Mouse (Mus musculus): Measurements from ENCODE around the gene Hemk1. TPM values are rescaled to one million over a fixed set of nuclear protein-coding genes. Genes with fewer than 3 reads are reported as not detected.

The Hemk1 gene
- polyA plus RNA-seq, 1 experiment from 2014 or later = 9.7 TPM

- Histone ChIP-seq H3K9me3 (ENCODE audit: control insufficient read depth, low read length) (no peaks in the 10 kb centered on the region), H3K27me3 (ENCODE audit: control insufficient read depth, insufficient read depth, low read length) (0 out of 2 replicates have a peak, but pooled peaks cover 2% of the 10 kb centered on the region), H3K4me2 (replicated peaks; ENCODE audit: low read depth, low read length) (no peak overlapping the region), H3K9ac (ENCODE audit: low read depth, low read length) (no peak overlapping the region), H3K36me3 (ENCODE audit: control insufficient read depth, insufficient read depth, low read length) (no peaks in the 10 kb centered on the region), H3K4me3 (ENCODE audit: low read depth, low read length) (no peak overlapping the region), H3K27ac (ENCODE audit: low read depth, low read length) (no peak overlapping the region), H3K4me1 (replicated peaks; ENCODE audit: control insufficient read depth, insufficient read depth, low read length) (no peaks in the 10 kb centered on the region)
- DNase-seq (ENCODE audit: low spot score) (no peak), ATAC-seq (ENCODE audit: low FRiP score) (no peak)
- WGBS = 80% methylated on average over 1 of the region's 1 CpGs
Measured at GRCm38 (mm10) chr9:107354826-107355225, 16.7 kb upstream of the Hemk1 start.

- Histone ChIP-seq H3K4me2 (replicated peaks; ENCODE audit: low read depth, low read length) (no peak overlapping the region), H3K36me3 (ENCODE audit: control insufficient read depth, insufficient read depth, low read length) (no peaks in the 10 kb centered on the region), H3K9me3 (ENCODE audit: control insufficient read depth, low read length) (no peaks in the 10 kb centered on the region), H3K27ac (ENCODE audit: low read depth, low read length) (no peak overlapping the region), H3K4me1 (replicated peaks; ENCODE audit: control insufficient read depth, insufficient read depth, low read length) (no peaks in the 10 kb centered on the region), H3K4me3 (ENCODE audit: low read depth, low read length) (no peak overlapping the region), H3K27me3 (ENCODE audit: control insufficient read depth, insufficient read depth, low read length) (no peaks in the 10 kb centered on the region), H3K9ac (ENCODE audit: low read depth, low read length) (no peak overlapping the region)
- no peak for DNase-seq (ENCODE audit: low spot score)
- 68% methylated on average over 7 of the region's 7 CpGs for WGBS
- ATAC-seq (ENCODE audit: low FRiP score) = no peak
Measured at GRCm38 (mm10) chr9:107349321-107349720, 11.2 kb upstream of the Hemk1 start.

- Histone ChIP-seq H3K36me3 (ENCODE audit: control insufficient read depth, insufficient read depth, low read length) (no peaks in the 10 kb centered on the region), H3K9me3 (ENCODE audit: control insufficient read depth, low read length) (no peaks in the 10 kb centered on the region), H3K4me2 (replicated peaks; ENCODE audit: low read depth, low read length) (no peak overlapping the region), H3K27ac (ENCODE audit: low read depth, low read length) (no peak overlapping the region), H3K4me1 (replicated peaks; ENCODE audit: control insufficient read depth, insufficient read depth, low read length) (no peaks in the 10 kb centered on the region), H3K27me3 (ENCODE audit: control insufficient read depth, insufficient read depth, low read length) (no peaks in the 10 kb centered on the region), H3K9ac (ENCODE audit: low read depth, low read length) (no peak overlapping the region), H3K4me3 (ENCODE audit: low read depth, low read length) (no peak overlapping the region)
- 77% methylated on average over 9 of the region's 9 CpGs for WGBS
- ATAC-seq (ENCODE audit: low FRiP score) (no peak), DNase-seq (ENCODE audit: low spot score) (no peak)
Measured at GRCm38 (mm10) chr9:107347586-107348183, 9.5 kb upstream of the Hemk1 start.

GRCm38 (mm10) chr9:107346081-107346480 is 7.9 kb upstream of the Hemk1 start:
- no peaks in the 10 kb centered on the region for H3K9me3 ChIP-seq (ENCODE audit: control insufficient read depth, low read length)
- ATAC-seq (ENCODE audit: low FRiP score) = no peak
- 0 out of 2 replicates have a peak, but pooled peaks cover 5% of the 10 kb centered on the region for H3K27me3 ChIP-seq (ENCODE audit: control insufficient read depth, insufficient read depth, low read length)
- no peak for DNase-seq (ENCODE audit: low spot score)
- 90% methylated on average over 8 of the region's 8 CpGs for WGBS
- H3K27ac ChIP-seq (ENCODE audit: low read depth, low read length) = no peak overlapping the region
- H3K4me2 ChIP-seq (replicated peaks; ENCODE audit: low read depth, low read length) = no peak overlapping the region
- no peak overlapping the region for H3K9ac ChIP-seq (ENCODE audit: low read depth, low read length)
- no peaks in the 10 kb centered on the region for H3K4me1 ChIP-seq (replicated peaks; ENCODE audit: control insufficient read depth, insufficient read depth, low read length)
- no peaks in the 10 kb centered on the region for H3K36me3 ChIP-seq (ENCODE audit: control insufficient read depth, insufficient read depth, low read length)
- no peak overlapping the region for H3K4me3 ChIP-seq (ENCODE audit: low read depth, low read length)

- no peak for ATAC-seq (ENCODE audit: low FRiP score)
- H3K27ac ChIP-seq (ENCODE audit: low read depth, low read length) = no peak overlapping the region
- no peak for DNase-seq (ENCODE audit: low spot score)
- no peaks in the 10 kb centered on the region for H3K36me3 ChIP-seq (ENCODE audit: control insufficient read depth, insufficient read depth, low read length)
- no peak overlapping the region for H3K4me3 ChIP-seq (ENCODE audit: low read depth, low read length)
- no peaks in the 10 kb centered on the region for H3K9me3 ChIP-seq (ENCODE audit: control insufficient read depth, low read length)
- H3K27me3 ChIP-seq (ENCODE audit: control insufficient read depth, insufficient read depth, low read length) = 0 out of 2 replicates have a peak, but pooled peaks cover 5% of the 10 kb centered on the region
- H3K4me2 ChIP-seq (replicated peaks; ENCODE audit: low read depth, low read length) = no peak overlapping the region
- 75% methylated on average over 6 of the region's 6 CpGs for WGBS
- H3K9ac ChIP-seq (ENCODE audit: low read depth, low read length) = no peak overlapping the region
- H3K4me1 ChIP-seq (replicated peaks; ENCODE audit: control insufficient read depth, insufficient read depth, low read length) = no peaks in the 10 kb centered on the region
Measured at GRCm38 (mm10) chr9:107344027-107344426, 5.9 kb upstream of the Hemk1 start.

- Histone ChIP-seq H3K9me3 (ENCODE audit: control insufficient read depth, low read length) (no peaks in the 10 kb centered on the region), H3K4me2 (replicated peaks; ENCODE audit: low read depth, low read length) (no peak overlapping the region), H3K4me3 (ENCODE audit: low read depth, low read length) (no peak overlapping the region), H3K27ac (ENCODE audit: low read depth, low read length) (no peak overlapping the region), H3K9ac (ENCODE audit: low read depth, low read length) (no peak overlapping the region), H3K36me3 (ENCODE audit: control insufficient read depth, insufficient read depth, low read length) (no peaks in the 10 kb centered on the region), H3K4me1 (replicated peaks; ENCODE audit: control insufficient read depth, insufficient read depth, low read length) (no peaks in the 10 kb centered on the region), H3K27me3 (ENCODE audit: control insufficient read depth, insufficient read depth, low read length) (0 out of 2 replicates have a peak, but pooled peaks cover 5% of the 10 kb centered on the region)
- ATAC-seq (ENCODE audit: low FRiP score) = no peak
- DNase-seq (ENCODE audit: low spot score) = no peak
- WGBS = 81% methylated on average over 8 of the region's 8 CpGs
Measured at GRCm38 (mm10) chr9:107343146-107343943, 5.2 kb upstream of the Hemk1 start.

- H3K4me1 ChIP-seq (replicated peaks; ENCODE audit: control insufficient read depth, insufficient read depth, low read length) = no peaks in the 10 kb centered on the region
- H3K27me3 ChIP-seq (ENCODE audit: control insufficient read depth, insufficient read depth, low read length) = 0 out of 2 replicates have a peak, but pooled peaks cover 5% of the 10 kb centered on the region
- WGBS = 91% methylated on average over 11 of the region's 11 CpGs
- ATAC-seq (ENCODE audit: low FRiP score) = no peak
- DNase-seq (ENCODE audit: low spot score) = no peak
- no peak overlapping the region for H3K27ac ChIP-seq (ENCODE audit: low read depth, low read length)
- H3K9ac ChIP-seq (ENCODE audit: low read depth, low read length) = no peak overlapping the region
- no peaks in the 10 kb centered on the region for H3K9me3 ChIP-seq (ENCODE audit: control insufficient read depth, low read length)
- H3K36me3 ChIP-seq (ENCODE audit: control insufficient read depth, insufficient read depth, low read length) = no peaks in the 10 kb centered on the region
- H3K4me3 ChIP-seq (ENCODE audit: low read depth, low read length) = no peak overlapping the region
- H3K4me2 ChIP-seq (replicated peaks; ENCODE audit: low read depth, low read length) = no peak overlapping the region
Measured at GRCm38 (mm10) chr9:107342201-107342709, 4.1 kb upstream of the Hemk1 start.

- Histone ChIP-seq H3K9me3 (ENCODE audit: control insufficient read depth, low read length) (no peaks in the 10 kb centered on the region), H3K36me3 (ENCODE audit: control insufficient read depth, insufficient read depth, low read length) (no peaks in the 10 kb centered on the region), H3K4me1 (replicated peaks; ENCODE audit: control insufficient read depth, insufficient read depth, low read length) (no peaks in the 10 kb centered on the region), H3K4me2 (replicated peaks; ENCODE audit: low read depth, low read length) (peak overlapping the region; percentile 61), H3K9ac (ENCODE audit: low read depth, low read length) (peak overlapping the region; percentile 51), H3K27ac (ENCODE audit: low read depth, low read length) (no peak overlapping the region), H3K4me3 (ENCODE audit: low read depth, low read length) (peak overlapping the region; percentile 40), H3K27me3 (ENCODE audit: control insufficient read depth, insufficient read depth, low read length) (0 out of 2 replicates have a peak, but pooled peaks cover 5% of the 10 kb centered on the region)
- no peak for ATAC-seq (ENCODE audit: low FRiP score)
- WGBS = 48% methylated on average over 12 of the region's 12 CpGs
- no peak for DNase-seq (ENCODE audit: low spot score)
Measured at GRCm38 (mm10) chr9:107340911-107341645, 2.9 kb upstream of the Hemk1 start.
